Mouse (Mus musculus): Measurements from ENCODE around the gene Olfr213.

GRCm38 (mm10) chr6:116542500-116542899 is 4.2 kb downstream of the Olfr213 start:
- TF ChIP-seq CTCF (IDR thresholded peaks at IDR 0.05) (no peak), POLR2A (IDR thresholded peaks at IDR 0.05; ENCODE audit: insufficient read depth, low read depth, low read length) (no peak)

Measured in heart, adult 2 months (tissue).